Mouse (Mus musculus) CH12.LX (cell line): ENCODE measurements around the gene March8. TPM values are rescaled to one million over a fixed set of nuclear protein-coding genes. Genes with fewer than 3 reads are reported as not detected.

ENCODE experiments used
- DNase-seq: peaks from one replicate; pipeline ENCODE4 v3.0.0-alpha.2; 2013; ENCODE audit errors: extremely low read depth
- H3K27ac ChIP-seq: 2 replicates; pipeline ENCODE4 v1.5.1; 2012; ENCODE audit warnings: low read depth, mild to moderate bottlenecking, control low read depth, moderate library complexity; ENCODE audit not compliant: insufficient read depth
- H3K27me3 ChIP-seq: replicated peaks from 2 replicates; pipeline ENCODE3; 2012; ENCODE audit warnings: inconsistent platforms
- H3K36me3 ChIP-seq, 2 experiments: replicated peaks in 1 of 2; 2 replicates each; pipeline versions ENCODE3 to v1.6.1; 2012; ENCODE audit warnings: inconsistent platforms in 1 of 2, low read length in 1 of 2, mild to moderate bottlenecking in 1 of 2, mixed read lengths in 1 of 2, moderate library complexity in 1 of 2; ENCODE audit not compliant: control insufficient read depth in 1 of 2, insufficient read depth in 1 of 2
- H3K4me1 ChIP-seq, 2 experiments: 2 replicates each; pipeline ENCODE4 v1.6.1; 2012; ENCODE audit warnings: inconsistent platforms in 1 of 2, moderate library complexity in 1 of 2; ENCODE audit not compliant: insufficient read depth in 2 of 2, control insufficient read depth in 1 of 2
- H3K4me2 ChIP-seq: 2 replicates; pipeline ENCODE4 v1.6.1; 2012; ENCODE audit warnings: low read depth, mild to moderate bottlenecking, control low read depth; ENCODE audit not compliant: poor library complexity, insufficient read depth, severe bottlenecking
- H3K4me3 ChIP-seq, 3 experiments: fragments of 150-350 bp in 1 of 3; sonication (generic) in 1 of 3; replicated peaks in 1 of 3; 2 replicates each; pipeline versions ENCODE3 to v1.5.1; 2011 to 2012; ENCODE audit warnings: low read depth in 2 of 3, low read length in 2 of 3, mild to moderate bottlenecking in 2 of 3, moderate library complexity in 2 of 3, control low read depth in 1 of 3, improper control_type of control experiment in 1 of 3, inconsistent platforms in 1 of 3, mixed read lengths in 1 of 3; ENCODE audit not compliant: poor library complexity in 1 of 3
- H3K79me2 ChIP-seq: replicated peaks from 2 replicates; pipeline ENCODE4 v1.6.1; 2012; ENCODE audit warnings: mild to moderate bottlenecking, moderate library complexity; ENCODE audit not compliant: control insufficient read depth, poor library complexity, insufficient read depth, severe bottlenecking; ENCODE audit errors: extremely low read depth
- H3K9ac ChIP-seq: 2 replicates; pipeline ENCODE4 v1.6.1; 2012; ENCODE audit warnings: low read depth, mild to moderate bottlenecking, control low read depth, moderate library complexity; ENCODE audit not compliant: insufficient read depth
- H3K9me3 ChIP-seq: replicated peaks from 2 replicates; pipeline ENCODE3; 2012; ENCODE audit warnings: low read length, inconsistent platforms, mixed read lengths
- CHD1 ChIP-seq: IDR thresholded peaks from 2 replicates; pipeline ENCODE4 v1.6.1; 2012; ENCODE audit warnings: low read depth, low read length, improper control_type of control experiment, inconsistent platforms
- CHD2 ChIP-seq: IDR thresholded peaks from 2 replicates; pipeline ENCODE4 v1.6.1; 2011; ENCODE audit warnings: low read length, improper control_type of control experiment
- E2F4 ChIP-seq: IDR thresholded peaks from 2 replicates; pipeline ENCODE4 v1.6.1; 2011; ENCODE audit warnings: low read depth, low read length, improper control_type of control experiment; ENCODE audit not compliant: insufficient replicate concordance
- ELF1 ChIP-seq: IDR thresholded peaks from 2 replicates; pipeline ENCODE4 v1.6.1; 2014; ENCODE audit warnings: low read depth, mild to moderate bottlenecking, inconsistent platforms, low read length, improper control_type of control experiment
- EP300 ChIP-seq: IDR thresholded peaks from 2 replicates; pipeline ENCODE4 v1.6.1; 2011; ENCODE audit warnings: low read length, improper control_type of control experiment
- GABPA ChIP-seq: IDR thresholded peaks from 2 replicates; pipeline ENCODE4 v1.6.1; 2012; ENCODE audit warnings: low read depth, low read length, improper control_type of control experiment, inconsistent platforms; ENCODE audit not compliant: insufficient replicate concordance
- HCFC1 ChIP-seq: IDR thresholded peaks from 2 replicates; pipeline ENCODE4 v1.6.1; 2012; ENCODE audit warnings: low read depth, mild to moderate bottlenecking, inconsistent platforms, low read length, improper control_type of control experiment
- IRF4 ChIP-seq: IDR thresholded peaks from 2 replicates; pipeline ENCODE4 v1.6.1; 2014; ENCODE audit warnings: low read depth, mild to moderate bottlenecking, inconsistent platforms, low read length, improper control_type of control experiment
- JUN ChIP-seq: IDR thresholded peaks from 2 replicates; pipeline ENCODE4 v1.6.1; 2011; ENCODE audit warnings: low read depth, mild to moderate bottlenecking, low read length, improper control_type of control experiment, moderate library complexity; ENCODE audit not compliant: insufficient read depth
- JUND ChIP-seq: conservative IDR thresholded peaks from 2 replicates; pipeline ENCODE4 v1.6.1; 2011; ENCODE audit warnings: low read depth, low read length, improper control_type of control experiment
- KAT2A ChIP-seq: IDR thresholded peaks from 2 replicates; pipeline ENCODE4 v1.6.1; 2012; ENCODE audit warnings: low read length, improper control_type of control experiment, inconsistent platforms; ENCODE audit not compliant: insufficient replicate concordance
- MAFK ChIP-seq: IDR thresholded peaks from 2 replicates; pipeline ENCODE4 v1.6.1; 2011; ENCODE audit warnings: low read length, improper control_type of control experiment; ENCODE audit not compliant: insufficient replicate concordance
- MAX ChIP-seq: IDR thresholded peaks from 2 replicates; pipeline ENCODE4 v1.6.1; 2011; ENCODE audit warnings: low read length, improper control_type of control experiment
- MXI1 ChIP-seq: IDR thresholded peaks from 2 replicates; pipeline ENCODE4 v1.6.1; 2011; ENCODE audit warnings: mild to moderate bottlenecking, low read depth, low read length, improper control_type of control experiment
- NRF1 ChIP-seq: IDR thresholded peaks from 2 replicates; pipeline ENCODE4 v1.6.1; 2014; ENCODE audit warnings: low read depth, mild to moderate bottlenecking, inconsistent platforms, low read length, improper control_type of control experiment, moderate library complexity
- PAX5 ChIP-seq: IDR thresholded peaks from 2 replicates; pipeline ENCODE4 v1.6.1; 2012; ENCODE audit warnings: low read length, inconsistent platforms, mixed read lengths
- POLR2A ChIP-seq: IDR thresholded peaks from 2 replicates; pipeline ENCODE4 v1.6.1; 2011; ENCODE audit warnings: low read depth, mild to moderate bottlenecking, improper control_type of control experiment, low read length
- RAD21 ChIP-seq: IDR thresholded peaks from 2 replicates; pipeline ENCODE4 v1.6.1; 2011; ENCODE audit warnings: low read depth, mild to moderate bottlenecking, low read length, improper control_type of control experiment, moderate library complexity
- SIN3A ChIP-seq: IDR thresholded peaks from 2 replicates; pipeline ENCODE4 v1.6.1; 2012; ENCODE audit warnings: low read length, improper control_type of control experiment, inconsistent platforms
- TBP ChIP-seq: conservative IDR thresholded peaks from 2 replicates; pipeline ENCODE4 v1.6.1; 2011; ENCODE audit warnings: low read depth, low read length, improper control_type of control experiment
- TCF12 ChIP-seq: IDR thresholded peaks from 2 replicates; pipeline ENCODE4 v1.6.1; 2014; ENCODE audit warnings: low read depth, mild to moderate bottlenecking, inconsistent platforms, low read length, improper control_type of control experiment
- UBTF ChIP-seq: IDR thresholded peaks from 2 replicates; pipeline ENCODE4 v1.6.1; 2012; ENCODE audit warnings: low read depth, mild to moderate bottlenecking, inconsistent platforms, low read length, improper control_type of control experiment, moderate library complexity
- USF1 ChIP-seq: IDR thresholded peaks from 2 replicates; pipeline ENCODE4 v1.6.1; 2014; ENCODE audit warnings: low read depth, mild to moderate bottlenecking, inconsistent platforms, low read length, improper control_type of control experiment
- ZC3H11A ChIP-seq: IDR thresholded peaks from 2 replicates; pipeline ENCODE4 v1.6.1; 2012; ENCODE audit warnings: low read depth, mild to moderate bottlenecking, inconsistent platforms, low read length, improper control_type of control experiment
- ZKSCAN1 ChIP-seq: IDR thresholded peaks from 2 replicates; pipeline ENCODE4 v1.6.1; 2012; ENCODE audit warnings: low read depth, inconsistent platforms, low read length, improper control_type of control experiment, borderline replicate concordance
- ZMIZ1 ChIP-seq: IDR thresholded peaks from 2 replicates; pipeline ENCODE4 v1.6.1; 2012; ENCODE audit warnings: low read depth, mild to moderate bottlenecking, inconsistent platforms, low read length, improper control_type of control experiment
- ZNF384 ChIP-seq: IDR thresholded peaks from 2 replicates; pipeline ENCODE4 v1.6.1; 2012; ENCODE audit warnings: low read depth, low read length, improper control_type of control experiment, inconsistent platforms
- dilution Hi-C: fragments of 300-500 bp; cut with MboI; formaldehyde crosslinking; loops from 2 replicates; pipeline ENCODE4 v1.14.3; 2020; ENCODE audit warnings: low sequenced_read_pairs; ENCODE audit not compliant: extremely low pct_unique_long_range_greater_than_20kb, extremely low pct_ligation_motif_present
- in situ Hi-C: fragments of 300-500 bp; cut with MboI; formaldehyde crosslinking; loops from 3 replicates; pipeline ENCODE4 v1.14.3; 2019; ENCODE audit warnings: low sequenced_read_pairs, low pct_ligation_motif_present, low pct_unique_long_range_greater_than_20kb, mixed read lengths
- polyA plus RNA-seq: library from polyadenylated mRNA; unstranded; fragments of >175 nt; gene quantifications from 2 replicates; pipeline ENCODE4 v1.2.1, GENCODE M21; 2012; ENCODE audit warnings: low read depth; ENCODE audit not compliant: insufficient read length
- total RNA-seq, 2 experiments: library from RNA; depleted of rRNA; stranded (reverse); fragments of 300-350 nt in 1 of 2; fragments of >200 nt in 1 of 2; gene quantifications; 2 replicates each; pipeline ENCODE4 v1.2.3; 2012 to 2014

Gene March8
- total and polyA plus RNA-seq, 3 experiments, result 4.9 to 7.8 (median 4.9) TPM

- H3K27me3 ChIP-seq, result no peaks in the 10 kb centered on the region
- no peaks in the 10 kb centered on the region for H3K9me3 ChIP-seq
- no peak overlapping the region for H3K4me3 ChIP-seq
- TF ChIP-seq HCFC1 (no peak), MAFK (no peak), ELF1 (no peak), RAD21 (no peak), NRF1 (no peak), ZMIZ1 (no peak), SIN3A (no peak), MAX (no peak), TBP (no peak), KAT2A (no peak), EP300 (no peak), USF1 (no peak), JUND (no peak), GABPA (no peak), E2F4 (no peak), JUN (no peak), CHD1 (no peak), MXI1 (no peak)
- H3K27ac ChIP-seq, result no peak overlapping the region
- DNase-seq, result no peak
- H3K36me3 ChIP-seq, result peaks cover 3 to 9% of the 10 kb centered on the region in 2 experiments
- H3K79me2 ChIP-seq, result no peaks in the 10 kb centered on the region
- H3K4me2 ChIP-seq, result no peak overlapping the region
- H3K9ac ChIP-seq, result no peak overlapping the region
- in situ Hi-C loops, result loop anchor here (25.0 kb wide), 2 partner anchors 190 to 390 kb away; partner anchors contain the start of gene Washc2
- dilution Hi-C loops, result no loop called here
- no peaks in the 10 kb centered on the region; a peak in 1 of 4 replicates for H3K4me1 ChIP-seq
These were observed 64.6 kb downstream of the March8 start for GRCm38 (mm10) chr6:116402426-116402825.

- H3K4me3 ChIP-seq, result no peak overlapping the region
- H3K79me2 ChIP-seq, result no peaks in the 10 kb centered on the region
- DNase-seq, result no peak
- H3K27me3 ChIP-seq, result no peaks in the 10 kb centered on the region
- H3K36me3 ChIP-seq, result peaks cover 7 to 9% of the 10 kb centered on the region in 2 experiments
- in situ Hi-C loops, result loop anchor here (25.0 kb wide), 2 partner anchors 193 to 393 kb away; partner anchors contain the start of gene Washc2
- TF ChIP-seq TCF12 (no peak), GABPA (no peak), IRF4 (no peak), JUN (no peak), EP300 (no peak), ZMIZ1 (no peak), SIN3A (no peak), CHD2 (no peak), ZKSCAN1 (no peak), POLR2A (no peak), CHD1 (no peak), UBTF (no peak), PAX5 (no peak), JUND (no peak), TBP (no peak), ZC3H11A (no peak), ZNF384 (no peak)
- no peaks in the 10 kb centered on the region; a peak in 1 of 4 replicates for H3K4me1 ChIP-seq
- no peak overlapping the region for H3K9ac ChIP-seq
- no peak overlapping the region for H3K27ac ChIP-seq
- no peak overlapping the region for H3K4me2 ChIP-seq
- dilution Hi-C loops, result no loop called here
- no peaks in the 10 kb centered on the region for H3K9me3 ChIP-seq
These were observed 67.4 kb downstream of the March8 start for GRCm38 (mm10) chr6:116405243-116405642.
